Mouse (Mus musculus) embryonic facial prominence, embryonic 14.5 days (tissue): Measurements from ENCODE around the gene Manba. TPM values are rescaled to one million over a fixed set of nuclear protein-coding genes. Genes with fewer than 3 reads are reported as not detected.
"Not testable (repeated sequence)": the region's sequence is repeated elsewhere in the genome, so short reads cannot be mapped to it uniquely, and the experiment has no call there.

Source experiments
- ATAC-seq: fragments of 200-750 bp; cut with Nextera tagmentation; 2 replicates; pipeline ENCODE4 v1.8.0; 2017; ENCODE audit warnings: low read depth, moderate number of reproducible peaks, moderate TSS enrichment
- DNase-seq: peaks from one replicate; pipeline ENCODE4 v3.0.0-alpha.2; 2015; ENCODE audit warnings: low spot score
- H3K27ac ChIP-seq: fragments of 300-500 bp; sonication (generic); replicated peaks from 2 replicates; pipeline ENCODE4 v1.5.1; 2014; ENCODE audit warnings: low read depth, mild to moderate bottlenecking, low read length, moderate library complexity
- H3K27me3 ChIP-seq: fragments of 300-500 bp; sonication (generic); replicated peaks from 2 replicates; pipeline ENCODE4 v1.6.1; 2014; ENCODE audit warnings: low read length; ENCODE audit not compliant: control insufficient read depth, insufficient read depth
- H3K36me3 ChIP-seq: fragments of 300-500 bp; sonication (generic); 2 replicates; pipeline ENCODE4 v1.6.1; 2014; ENCODE audit warnings: low read length, mixed read lengths; ENCODE audit not compliant: control insufficient read depth, insufficient read depth
- H3K4me1 ChIP-seq: fragments of 300-500 bp; sonication (generic); 2 replicates; pipeline ENCODE4 v1.6.1; 2014; ENCODE audit warnings: antibody characterized with exemption, low read length; ENCODE audit not compliant: control insufficient read depth, insufficient read depth
- H3K4me2 ChIP-seq: fragments of 300-500 bp; sonication (generic); 2 replicates; pipeline ENCODE4 v1.6.1; 2014; ENCODE audit warnings: low read depth, mild to moderate bottlenecking, low read length, moderate library complexity, mixed read lengths
- H3K4me3 ChIP-seq: fragments of 300-500 bp; sonication (generic); 2 replicates; pipeline ENCODE4 v1.5.1; 2014; ENCODE audit warnings: low read depth, mild to moderate bottlenecking, low read length
- H3K9ac ChIP-seq: fragments of 300-500 bp; sonication (generic); 2 replicates; pipeline ENCODE4 v1.6.1; 2014; ENCODE audit warnings: low read depth, mild to moderate bottlenecking, low read length, moderate library complexity, mixed read lengths
- H3K9me3 ChIP-seq: fragments of 300-500 bp; sonication (generic); 2 replicates; pipeline ENCODE4 v1.6.1; 2016; ENCODE audit warnings: low read length; ENCODE audit not compliant: control insufficient read depth
- WGBS: fragments of 180-500 bp; shearing (Covaris S2); extraction: QIAGEN DNeasy Blood & Tissue Kit; methylation state at CpG from one replicate; pipeline ENCODE4 v1.1.7; 2014; 5-methylcytosine and 5-hydroxymethylcytosine counted together
- polyA plus RNA-seq: library from polyadenylated mRNA; unstranded; fragments of >200 nt; fragmentation: Nextera tagmentation; extraction: Ambion mirVana; gene quantifications from 2 replicates; pipeline ENCODE4 v1.2.1, GENCODE M21; 2014

Gene Manba
- polyA plus RNA-seq, 1 experiment from 2014 or later: 7.9 TPM

DNA sequence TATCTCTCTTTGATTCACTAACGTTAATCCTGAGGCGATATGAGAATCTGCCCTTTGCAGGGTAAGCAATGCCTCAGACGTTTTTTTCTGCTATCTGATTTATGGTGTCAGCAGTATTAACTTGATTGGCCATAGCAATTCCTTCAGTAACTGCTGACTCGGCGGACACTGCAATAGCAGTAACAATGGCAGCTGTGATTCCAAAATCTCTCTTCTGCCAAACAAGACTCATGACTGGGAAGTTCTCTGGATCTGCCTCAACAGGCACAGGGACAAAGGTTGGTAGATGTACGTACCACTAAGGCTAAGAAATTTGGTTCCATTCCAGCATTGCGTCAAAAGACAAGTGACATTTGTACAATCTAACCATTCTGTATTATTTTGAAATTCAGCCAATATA lies 7.9 kb downstream of the Manba start:
- H3K27ac ChIP-seq, H3K4me2 ChIP-seq, H3K4me1 ChIP-seq, H3K9ac ChIP-seq, H3K36me3 ChIP-seq, DNase-seq, H3K9me3 ChIP-seq, H3K27me3 ChIP-seq, H3K4me3 ChIP-seq, ATAC-seq: not testable (repeated sequence)
- 71% methylated on average over 7 of the region's 7 CpGs for WGBS

DNA sequence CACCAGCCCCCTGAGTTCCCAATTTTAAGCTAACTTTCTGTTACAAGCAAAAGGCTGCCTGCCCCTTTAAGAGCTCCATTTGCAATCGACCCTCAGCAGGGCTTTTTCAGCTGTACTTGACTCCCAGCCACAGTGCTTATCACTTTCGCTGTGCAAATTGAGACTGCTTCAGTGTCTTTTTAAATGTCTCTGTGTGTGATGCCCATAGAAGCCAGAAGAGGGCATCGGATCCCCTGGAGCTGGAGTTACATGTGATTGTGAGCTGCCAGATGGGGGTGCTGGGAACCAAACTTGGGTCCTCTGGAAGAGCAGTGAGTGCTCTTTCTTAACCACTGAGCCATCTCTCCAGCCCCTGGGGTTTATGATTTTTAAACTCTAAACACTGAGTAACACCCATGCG lies 12.5 kb downstream of the Manba start:
- not testable (repeated sequence) for H3K27me3 ChIP-seq, H3K36me3 ChIP-seq, H3K4me1 ChIP-seq, H3K4me3 ChIP-seq, H3K9ac ChIP-seq, DNase-seq, H3K4me2 ChIP-seq, ATAC-seq, H3K9me3 ChIP-seq, H3K27ac ChIP-seq
- 81% methylated on average over 4 of the region's 4 CpGs for WGBS

DNA sequence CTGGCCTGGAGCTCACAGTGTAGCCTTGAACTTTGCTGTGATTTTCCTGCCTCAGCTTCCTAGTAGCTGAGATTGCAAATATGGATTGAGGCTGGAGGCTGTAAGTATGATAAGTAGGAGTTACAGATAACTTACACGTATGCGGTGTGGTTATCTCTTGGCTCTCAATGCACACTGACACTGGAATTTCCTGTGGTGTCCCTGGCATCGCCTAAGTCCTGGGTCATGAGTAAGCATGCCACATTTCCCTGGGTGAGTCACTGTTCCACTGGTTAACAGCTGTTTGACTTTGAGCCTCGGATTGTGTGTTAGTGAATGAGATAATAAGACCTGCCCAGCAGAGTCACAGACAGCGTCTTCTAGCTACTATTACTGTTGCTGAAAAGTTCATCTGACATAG lies 13.5 kb downstream of the Manba start:
- H3K9me3 ChIP-seq: no peaks in the 10 kb centered on the region
- H3K4me1 ChIP-seq: no peaks in the 10 kb centered on the region
- H3K36me3 ChIP-seq: no peaks in the 10 kb centered on the region
- H3K9ac ChIP-seq: no peak overlapping the region
- ATAC-seq: no peak
- H3K4me2 ChIP-seq: no peak overlapping the region
- no peaks in the 10 kb centered on the region for H3K27me3 ChIP-seq
- DNase-seq: no peak
- 78% methylated on average over 5 of the region's 5 CpGs for WGBS
- no peak overlapping the region for H3K4me3 ChIP-seq
- no peak overlapping the region for H3K27ac ChIP-seq

DNA sequence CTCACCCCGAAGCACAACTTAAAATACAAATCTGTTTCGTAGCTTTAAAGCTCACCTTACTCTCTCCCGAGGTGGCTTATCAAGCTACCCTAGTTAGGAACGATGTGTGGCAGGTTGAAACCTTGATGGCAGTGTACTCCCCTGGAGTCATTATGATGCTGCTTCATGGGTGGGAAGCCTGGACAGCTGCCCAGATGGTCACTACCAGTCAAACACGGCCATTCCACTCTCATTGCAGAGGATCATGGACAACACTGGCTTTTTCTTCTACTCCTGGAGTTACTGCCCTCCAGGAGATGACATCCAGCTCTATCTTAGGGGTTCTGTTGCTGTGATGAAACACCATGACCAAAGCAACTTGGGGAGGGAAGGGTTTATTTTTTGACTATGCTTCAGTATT lies 17.7 kb downstream of the Manba start:
- Histone ChIP-seq H3K4me2 (no peak overlapping the region), H3K9me3 (no peaks in the 10 kb centered on the region), H3K4me1 (no peaks in the 10 kb centered on the region), H3K27me3 (no peaks in the 10 kb centered on the region), H3K27ac (no peak overlapping the region), H3K9ac (no peak overlapping the region), H3K36me3 (no peaks in the 10 kb centered on the region), H3K4me3 (no peak overlapping the region)
- no peak for DNase-seq
- WGBS: 85% methylated on average over 5 of the region's 5 CpGs
- ATAC-seq: no peak

DNA sequence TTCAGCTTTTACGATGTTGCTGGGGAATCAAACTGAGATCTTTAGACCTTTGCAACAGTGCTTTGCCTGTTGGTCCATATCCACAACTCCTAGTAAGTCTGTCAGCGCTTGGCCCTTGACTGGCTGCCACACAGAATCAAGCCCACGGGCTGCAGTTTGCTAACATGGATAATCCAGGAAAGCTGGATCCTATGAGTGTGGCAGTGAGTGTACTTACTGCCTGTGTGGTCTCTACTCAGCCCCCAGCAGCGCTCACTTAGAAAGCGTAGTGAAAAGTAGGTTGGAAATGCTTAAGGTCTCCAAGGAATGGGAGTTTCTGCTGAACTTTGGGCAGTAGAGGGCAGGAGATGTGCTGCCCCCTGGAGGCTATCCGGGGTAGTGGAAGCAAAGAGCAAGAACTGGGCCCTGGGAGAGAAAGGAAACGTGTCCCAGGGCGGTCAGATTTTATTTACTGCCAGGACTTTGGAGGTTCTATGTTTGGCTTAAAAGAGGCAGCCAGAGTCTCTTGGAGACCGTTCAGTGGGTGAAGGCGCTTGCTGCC lies 20.0 kb downstream of the Manba start:
- ATAC-seq (no peak), DNase-seq (no peak)
- Histone ChIP-seq H3K4me1 (no peaks in the 10 kb centered on the region), H3K4me2 (no peak overlapping the region), H3K36me3 (no peaks in the 10 kb centered on the region), H3K27ac (no peak overlapping the region), H3K27me3 (no peaks in the 10 kb centered on the region), H3K9ac (no peak overlapping the region), H3K9me3 (no peaks in the 10 kb centered on the region), H3K4me3 (no peak overlapping the region)
- WGBS: 56% methylated on average over 10 of the region's 10 CpGs

DNA sequence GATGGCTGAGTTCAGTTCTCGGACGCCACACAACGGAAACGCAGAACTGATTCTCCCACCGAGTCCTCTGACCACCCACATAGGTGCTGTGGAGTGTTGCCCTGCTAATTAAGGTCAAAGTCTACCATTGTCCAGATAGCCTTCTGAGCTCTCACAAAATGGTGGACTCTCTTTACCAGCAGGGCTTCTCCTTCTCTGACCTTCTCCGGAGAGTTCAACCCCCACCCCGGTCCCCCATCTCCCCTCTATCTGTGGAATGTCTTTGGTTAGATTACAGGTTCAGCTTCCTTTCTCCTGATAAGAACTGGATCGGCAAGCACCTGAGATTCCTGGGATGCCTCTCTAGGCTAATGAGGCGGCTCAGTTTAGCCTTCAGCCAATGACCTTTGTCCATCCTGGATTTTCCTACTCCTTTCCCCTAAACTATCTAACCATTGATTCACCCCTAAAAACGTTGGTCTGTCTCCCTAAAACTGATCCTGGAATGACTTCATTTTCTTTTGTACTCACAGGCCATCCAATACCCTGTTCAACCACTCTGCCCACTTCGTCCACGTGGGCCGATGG lies 20.6 kb downstream of the Manba start:
- Histone ChIP-seq H3K4me1 (no peaks in the 10 kb centered on the region), H3K9ac (no peak overlapping the region), H3K9me3 (no peaks in the 10 kb centered on the region), H3K4me3 (no peak overlapping the region), H3K27me3 (no peaks in the 10 kb centered on the region), H3K27ac (no peak overlapping the region), H3K4me2 (no peak overlapping the region), H3K36me3 (no peaks in the 10 kb centered on the region)
- WGBS: 85% methylated on average over 13 of the region's 13 CpGs
- DNase-seq (no peak), ATAC-seq (no peak)

DNA sequence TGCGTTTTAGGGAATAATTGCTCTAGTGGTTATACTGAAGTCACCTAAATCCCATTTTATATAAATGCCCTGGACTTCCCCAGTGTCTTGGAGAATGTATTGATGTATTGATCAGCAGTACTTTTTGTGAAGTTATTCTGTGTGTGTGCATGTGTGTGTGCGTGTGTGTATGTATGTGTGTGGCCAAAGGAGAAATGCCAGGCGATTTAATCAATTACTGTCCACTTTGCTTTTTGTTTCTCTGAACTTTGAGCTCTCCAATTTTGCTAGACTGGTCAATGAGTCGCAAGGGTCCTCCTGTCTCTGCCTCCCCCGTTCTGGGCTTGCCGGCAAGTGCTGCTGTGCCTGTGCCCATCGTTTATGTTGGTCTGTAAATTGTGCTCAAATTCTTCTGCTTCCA lies 22.1 kb downstream of the Manba start:
- no peak overlapping the region for H3K4me2 ChIP-seq
- no peaks in the 10 kb centered on the region for H3K4me1 ChIP-seq

DNA sequence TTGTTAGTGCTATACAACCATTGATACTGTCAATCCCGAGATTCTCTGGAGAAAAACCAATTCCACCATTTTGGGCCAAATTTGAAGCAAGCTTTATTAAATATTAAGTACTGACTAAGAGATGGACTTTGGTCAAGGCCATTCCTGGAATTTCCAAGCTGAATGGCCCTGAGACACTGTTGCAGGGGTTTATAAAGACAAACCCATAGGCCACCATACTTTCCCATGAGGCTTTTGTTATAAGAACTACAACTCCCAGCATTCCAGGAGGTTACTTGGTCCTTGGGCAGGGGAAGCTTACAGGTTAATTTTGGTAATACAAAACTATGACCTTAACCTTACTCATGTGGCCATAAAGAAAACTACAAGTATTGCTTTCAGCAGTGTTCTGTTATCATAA lies 22.8 kb downstream of the Manba start:
- Histone ChIP-seq H3K36me3 (no peaks in the 10 kb centered on the region), H3K9ac (no peak overlapping the region), H3K4me3 (no peak overlapping the region), H3K27ac (no peak overlapping the region), H3K9me3 (no peaks in the 10 kb centered on the region), H3K27me3 (no peaks in the 10 kb centered on the region), H3K4me1 (no peaks in the 10 kb centered on the region), H3K4me2 (no peak overlapping the region)
- DNase-seq: no peak
- WGBS: 84% methylated on average over 1 of the region's 1 CpGs
- ATAC-seq: no peak

More for the DNA sequence above, 22.1 kb downstream of the Manba start:
- Histone ChIP-seq H3K9ac (no peak overlapping the region), H3K36me3 (no peaks in the 10 kb centered on the region), H3K27me3 (no peaks in the 10 kb centered on the region), H3K27ac (no peak overlapping the region), H3K9me3 (no peaks in the 10 kb centered on the region), H3K4me3 (no peak overlapping the region)
- DNase-seq: no peak
- ATAC-seq: no peak
- 92% methylated on average over 7 of the region's 7 CpGs for WGBS

DNA sequence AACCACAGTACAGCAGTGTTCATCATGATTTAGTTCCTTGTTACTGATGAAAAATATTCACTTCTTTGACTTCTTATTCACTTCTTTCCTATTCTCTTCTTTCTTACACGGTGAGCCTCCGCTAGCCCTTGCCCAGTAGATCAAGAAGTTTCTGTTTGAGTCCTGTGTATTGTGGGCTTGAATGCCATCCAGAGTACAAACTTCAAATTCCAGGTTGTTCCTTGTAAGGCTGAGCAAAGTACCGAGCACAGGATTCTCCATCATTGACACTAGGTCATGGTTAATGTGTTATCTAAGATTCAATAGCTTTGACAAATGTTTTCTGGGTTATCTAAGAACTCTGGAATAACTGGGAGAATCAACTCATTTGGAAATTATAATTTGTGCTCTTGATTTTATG lies 25.0 kb downstream of the Manba start:
- H3K27ac ChIP-seq: no peak overlapping the region
- H3K27me3 ChIP-seq: no peaks in the 10 kb centered on the region
- no peaks in the 10 kb centered on the region for H3K9me3 ChIP-seq
- ATAC-seq (no peak), DNase-seq (no peak)
- H3K4me2 ChIP-seq: no peak overlapping the region
- WGBS: 87% methylated on average over 3 of the region's 3 CpGs
- no peak overlapping the region for H3K9ac ChIP-seq
- no peak overlapping the region for H3K4me3 ChIP-seq
- no peaks in the 10 kb centered on the region for H3K36me3 ChIP-seq
- no peaks in the 10 kb centered on the region for H3K4me1 ChIP-seq
